Mouse (Mus musculus) liver, embryonic 11.5 days (tissue): Measurements from ENCODE around the gene Pih1h3b. TPM values are rescaled to one million over a fixed set of nuclear protein-coding genes. Genes with fewer than 3 reads are reported as not detected.

Source experiments
- ATAC-seq: fragments of 200-750 bp; cut with Nextera tagmentation; replicated peaks from 2 replicates; pipeline ENCODE4 v1.8.0; 2017; ENCODE audit warnings: moderate number of reproducible peaks, mild to moderate bottlenecking, moderate TSS enrichment, moderate library complexity; ENCODE audit not compliant: low FRiP score
- DNase-seq: peaks from one replicate; pipeline ENCODE4 v3.0.0-alpha.2; 2017; ENCODE audit warnings: low spot score
- H3K27ac ChIP-seq: fragments of 300-500 bp; sonication (generic); 2 replicates; pipeline ENCODE4 v1.5.1; 2014; ENCODE audit warnings: mild to moderate bottlenecking, low read depth, low read length, control low read depth
- H3K27me3 ChIP-seq: fragments of 300-500 bp; sonication (generic); replicated peaks from 2 replicates; pipeline ENCODE4 v1.6.1; 2014; ENCODE audit warnings: low read length, mixed read lengths; ENCODE audit not compliant: control insufficient read depth, insufficient read depth
- H3K36me3 ChIP-seq: fragments of 300-500 bp; sonication (generic); 2 replicates; pipeline ENCODE4 v1.6.1; 2014; ENCODE audit warnings: mild to moderate bottlenecking, low read length, moderate library complexity, mixed read lengths; ENCODE audit not compliant: control insufficient read depth, insufficient read depth
- H3K4me1 ChIP-seq: fragments of 300-500 bp; sonication (generic); replicated peaks from 2 replicates; pipeline ENCODE4 v1.6.1; 2014; ENCODE audit warnings: low read length, mixed read lengths; ENCODE audit not compliant: control insufficient read depth, insufficient read depth
- H3K4me2 ChIP-seq: fragments of 300-500 bp; sonication (generic); 2 replicates; pipeline ENCODE4 v1.6.1; 2014; ENCODE audit warnings: mild to moderate bottlenecking, control low read depth, moderate library complexity
- H3K4me3 ChIP-seq: fragments of 300-500 bp; sonication (generic); 2 replicates; pipeline ENCODE4 v1.5.1; 2014; ENCODE audit warnings: low read depth, low read length, control low read depth
- H3K9ac ChIP-seq: fragments of 300-500 bp; sonication (generic); 2 replicates; pipeline ENCODE4 v1.6.1; 2014; ENCODE audit warnings: low read depth, low read length, control low read depth
- H3K9me3 ChIP-seq: fragments of 300-500 bp; sonication (generic); 2 replicates; pipeline ENCODE4 v1.6.1; 2016; ENCODE audit warnings: low read length, inconsistent platforms, mixed read lengths; ENCODE audit not compliant: control insufficient read depth
- WGBS: fragments of 180-500 bp; shearing (Covaris S2); extraction: QIAGEN DNeasy Blood & Tissue Kit; methylation state at CpG from one replicate; pipeline ENCODE4 v1.1.7; 2014; 5-methylcytosine and 5-hydroxymethylcytosine counted together
- polyA plus RNA-seq: library from polyadenylated mRNA; unstranded; fragments of >200 nt; fragmentation: Nextera tagmentation; extraction: Ambion mirVana; gene quantifications from 2 replicates; pipeline ENCODE4 v1.2.1, GENCODE M21; 2014

The Pih1h3b gene
- polyA plus RNA-seq = not detected in 2 replicates

DNA sequence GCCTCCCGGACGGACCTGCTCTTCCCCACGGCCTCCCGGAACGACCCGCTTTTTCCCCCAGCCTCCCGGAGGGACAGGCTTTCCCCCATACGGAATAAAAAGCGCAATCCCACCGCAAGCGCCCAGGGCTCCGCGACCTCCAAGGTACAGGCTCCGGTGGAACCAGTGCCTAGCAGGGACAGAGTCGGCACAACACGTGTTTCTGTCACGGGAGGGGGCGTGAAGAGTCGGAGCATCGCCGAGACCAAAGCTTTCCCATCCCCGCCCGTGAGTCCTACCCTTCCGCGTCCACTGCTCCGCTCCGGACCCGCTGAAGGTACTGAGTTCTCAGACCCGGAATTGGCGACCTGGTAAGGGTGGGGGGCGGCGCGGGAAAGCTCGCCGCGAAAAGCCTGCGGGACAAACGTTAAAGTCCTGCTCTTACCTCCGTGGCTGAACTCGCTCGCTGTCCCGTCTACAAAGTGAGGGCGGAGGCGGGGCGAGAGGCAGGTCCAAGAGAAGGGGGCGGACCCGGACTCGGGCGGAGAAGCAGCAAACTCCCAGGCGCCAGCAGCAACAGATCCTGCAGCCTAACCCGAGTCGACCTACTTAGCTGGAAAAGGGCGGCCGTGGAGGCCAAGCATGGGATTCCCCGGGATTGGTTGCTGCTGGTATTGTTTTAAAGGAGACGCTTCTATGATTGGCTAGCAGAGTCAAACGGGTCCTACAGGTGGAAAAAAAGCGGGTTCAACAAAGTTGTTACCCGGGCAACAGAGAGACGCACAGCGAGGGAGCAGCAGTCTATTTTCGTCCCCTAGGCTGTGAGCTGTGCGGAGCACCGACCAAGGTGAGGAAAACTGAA, at the start of gene Pih1h3b, which contains the start of gene Nup62cl:
Gene Pih1h3b, plus strand, starts transcription at position 745 of the 841 bp plus-strand sequence.
Gene Nup62cl, minus strand, starts transcription at position 578 of the 841 bp plus-strand sequence.
- peak; percentile 74; the same call in 1 of the 2 replicates for ATAC-seq
- H3K9ac ChIP-seq = no peak within 1 kb of the TSS

GRCm38 (mm10) chrX:140060886-140061874, 1.5 kb upstream of the Pih1h3b start:
- DNase-seq = no peak
- ATAC-seq = no peak

More for the DNA sequence above, at the start of gene Pih1h3b, which contains the start of gene Nup62cl:
- Histone ChIP-seq H3K4me2 (peak within 1 kb of the TSS; percentile 63), H3K36me3 (no peaks in the 10 kb centered on the region), H3K27me3 (peaks cover 17% of the 10 kb centered on the region), H3K4me3 (peak within 1 kb of the TSS; percentile 43), H3K4me1 (no peaks in the 10 kb centered on the region), H3K9me3 (peaks cover 4% of the 10 kb centered on the region; the same call in 1 of the 2 replicates), H3K27ac (no peak within 1 kb of the TSS)
- WGBS = 24% methylated on average over 58 of the region's 64 CpGs
- peak; percentile 61 for DNase-seq

DNA sequence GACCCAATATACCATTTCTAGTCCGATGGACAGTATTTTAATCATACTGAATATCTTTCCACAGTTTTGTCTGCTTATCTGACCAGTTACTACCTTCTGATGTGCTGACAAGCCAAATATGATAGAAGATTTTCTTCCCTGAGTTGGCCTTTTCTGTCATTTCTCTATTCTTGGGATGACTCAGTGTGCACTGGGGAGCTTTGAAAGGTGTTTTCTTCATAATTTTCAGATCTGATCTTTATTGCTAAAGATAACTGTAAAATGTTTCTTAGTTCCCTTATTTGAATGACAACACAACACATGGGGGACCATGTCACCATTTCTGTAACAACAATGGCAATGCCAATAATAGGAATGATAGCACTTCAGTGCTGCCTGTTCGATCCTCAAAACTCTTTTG, 19.9 kb downstream of the Pih1h3b start:
- ATAC-seq = no peak
- WGBS = 91% methylated on average over 2 of the region's 2 CpGs
- no peak for DNase-seq

More at GRCm38 (mm10) chrX:140060886-140061874, 1.5 kb upstream of the Pih1h3b start:
- Histone ChIP-seq H3K4me1 (no peaks in the 10 kb centered on the region), H3K36me3 (no peaks in the 10 kb centered on the region), H3K9ac (no peak overlapping the region), H3K4me2 (peak overlapping the region; percentile 59), H3K27me3 (peaks cover 17% of the 10 kb centered on the region), H3K9me3 (peaks cover 4% of the 10 kb centered on the region; the same call in 1 of the 2 replicates), H3K27ac (no peak overlapping the region), H3K4me3 (peak overlapping the region; percentile 34)
- 17% methylated on average over 89 of the region's 90 CpGs for WGBS

GRCm38 (mm10) chrX:140094066-140094465, 31.4 kb downstream of the Pih1h3b start:
- no peak overlapping the region for H3K9ac ChIP-seq
- no peaks in the 10 kb centered on the region for H3K36me3 ChIP-seq
- ATAC-seq (no peak), DNase-seq (no peak)
- no peak overlapping the region for H3K4me2 ChIP-seq
- H3K27me3 ChIP-seq = no peaks in the 10 kb centered on the region
- H3K4me3 ChIP-seq = no peak overlapping the region
- no peaks in the 10 kb centered on the region for H3K9me3 ChIP-seq
- WGBS = 71% methylated on average over 2 of the region's 2 CpGs
- H3K4me1 ChIP-seq = no peaks in the 10 kb centered on the region
- H3K27ac ChIP-seq = no peak overlapping the region

More for the DNA sequence above, 19.9 kb downstream of the Pih1h3b start:
- Histone ChIP-seq H3K36me3 (no peaks in the 10 kb centered on the region), H3K27ac (no peak overlapping the region), H3K27me3 (no peaks in the 10 kb centered on the region), H3K9ac (no peak overlapping the region), H3K4me2 (no peak overlapping the region), H3K4me3 (no peak overlapping the region), H3K9me3 (no peaks in the 10 kb centered on the region), H3K4me1 (no peaks in the 10 kb centered on the region)

Other genes with a start within 250 kb of the Pih1h3b start
- gene Morc4, start 191.2 kb upstream of the Pih1h3b start, polyA plus RNA-seq = 17.9 and 19.6 TPM in 2 replicates
- gene Rbm41, start 64.3 kb upstream of the Pih1h3b start, polyA plus RNA-seq = 3.9 and 4.8 TPM in 2 replicates
- gene Nup62cl, start 167 bp upstream of the Pih1h3b start, polyA plus RNA-seq = 2.6 and 3.6 TPM in 2 replicates